19 mouse cellular contexts compared by ENCODE assay signal in genomic region chr1:151585647-151586046, GRCm38 (mm10). TPM values are rescaled to one million over a fixed set of nuclear protein-coding genes. Genes with fewer than 3 reads are reported as not detected.
DNase-seq lines count a peak whose midpoint lies in the region; ATAC-seq lines count a peak whose summit lies in the region.
"Had no signal": no experiment of that assay in that cellular context is flagged by ENCODE, and none has a peak within 500 bp of the region (broad histone marks: within the 10 kb centered on the region; RNA-seq: fewer than 3 reads in every experiment).

No protein-coding gene starts in this region.

- peak; percentile 16 to 25 for DNase-seq in cerebellum, postnatal 10 days
- DNase-seq in cerebellum, postnatal 36 days, result no peak
- DNase-seq in right cerebral cortex, postnatal 10 days (ENCODE audit: low spot score in 2 of 2), result no peak
- DNase-seq in frontal cortex, postnatal 25 days (ENCODE audit: low spot score in 2 of 2), result no peak
- DNase-seq: adrenal gland, adult 8-10 months; adrenal gland, postnatal 14 days; adrenal gland, postnatal 36 days; B cell, adult 2 months; cerebellum, adult 11-12 months; cerebellum, adult 2 months; cerebellum, adult 9-10 months; embryo, embryonic 11 days had no signal

- peak; percentile 59 for ATAC-seq in common myeloid progenitor, adult 5-6 weeks (replicated peaks; ENCODE audit: low read depth, poor library complexity, severe bottlenecking)
- ATAC-seq in megakaryocyte, adult 5-6 weeks (ENCODE audit: poor library complexity, severe bottlenecking), result peak; percentile 53
- ATAC-seq: activated CD4-positive, CD25-positive, alpha-beta regulatory T cell, adult 4 months; CD4-positive, CD25-positive, alpha-beta regulatory T cell, adult 4 months; forebrain, embryonic 14.5 days; forebrain, embryonic 16.5 days; Patski had no signal

RNA-seq across cellular contexts. Expression of gene Fam129a, which starts 14.7 kb away (rescaled TPM):
- total RNA-seq in common myeloid progenitor, adult 5-6 weeks (2017), result 7.9 and 13.9 TPM in 2 replicates
- total RNA-seq in megakaryocyte, adult 5-6 weeks (2015), result 69.2 and 74.7 TPM in 2 replicates
- total RNA-seq in megakaryocyte, adult 5-6 weeks (2017), result 147 and 157 TPM in 2 replicates

Comparison
In these comparisons a context has a peak if more than half of its experiments do, and no peak if none do; other contexts are left out.
1. DNase-seq: peak in cerebellum, postnatal 10 days (2 of 2); none in cerebellum, postnatal 36 days (0 of 2), right cerebral cortex, postnatal 10 days (0 of 2) and frontal cortex, postnatal 25 days (0 of 2).